Mouse (Mus musculus) hindbrain, embryonic 12.5 days (tissue): ENCODE measurements at regions not wholly inside any gene's neighbourhood (a gene's known extent, or its start where the extent isn't known, plus 50 kb on each side); places are given as distances from the start of the nearest gene placed in this dataset.

Source experiments
- ATAC-seq: fragments of 200-750 bp; cut with Nextera tagmentation; 2 replicates; pipeline ENCODE4 v1.8.0; 2017; ENCODE audit warnings: moderate TSS enrichment; ENCODE audit not compliant: low FRiP score
- H3K27ac ChIP-seq: fragments of 300-500 bp; sonication (generic); 2 replicates; pipeline ENCODE4 v1.5.1; 2016; ENCODE audit warnings: mild to moderate bottlenecking
- H3K27me3 ChIP-seq: fragments of 300-500 bp; sonication (generic); 2 replicates; pipeline ENCODE4 v1.6.1; 2016; ENCODE audit warnings: mild to moderate bottlenecking
- H3K36me3 ChIP-seq: fragments of 300-500 bp; sonication (generic); 2 replicates; pipeline ENCODE4 v1.6.1; 2016; ENCODE audit warnings: mild to moderate bottlenecking
- H3K4me1 ChIP-seq: fragments of 300-500 bp; sonication (generic); 2 replicates; pipeline ENCODE4 v1.6.1; 2016
- H3K4me2 ChIP-seq: fragments of 300-500 bp; sonication (generic); replicated peaks from 2 replicates; pipeline ENCODE4 v1.6.1; 2016; ENCODE audit warnings: mild to moderate bottlenecking
- H3K4me3 ChIP-seq: fragments of 300-500 bp; sonication (generic); 2 replicates; pipeline ENCODE4 v1.5.1; 2016; ENCODE audit warnings: mild to moderate bottlenecking
- H3K9ac ChIP-seq: fragments of 300-500 bp; sonication (generic); 2 replicates; pipeline ENCODE4 v1.6.1; 2016; ENCODE audit warnings: mild to moderate bottlenecking, moderate library complexity
- H3K9me3 ChIP-seq: fragments of 300-500 bp; sonication (generic); replicated peaks from 2 replicates; pipeline ENCODE4 v1.6.1; 2016; ENCODE audit warnings: mild to moderate bottlenecking
- WGBS: fragments of 180-500 bp; shearing (Covaris S2); methylation state at CpG from one replicate; pipeline ENCODE4 v1.1.7; 2016; 5-methylcytosine and 5-hydroxymethylcytosine counted together

DNA sequence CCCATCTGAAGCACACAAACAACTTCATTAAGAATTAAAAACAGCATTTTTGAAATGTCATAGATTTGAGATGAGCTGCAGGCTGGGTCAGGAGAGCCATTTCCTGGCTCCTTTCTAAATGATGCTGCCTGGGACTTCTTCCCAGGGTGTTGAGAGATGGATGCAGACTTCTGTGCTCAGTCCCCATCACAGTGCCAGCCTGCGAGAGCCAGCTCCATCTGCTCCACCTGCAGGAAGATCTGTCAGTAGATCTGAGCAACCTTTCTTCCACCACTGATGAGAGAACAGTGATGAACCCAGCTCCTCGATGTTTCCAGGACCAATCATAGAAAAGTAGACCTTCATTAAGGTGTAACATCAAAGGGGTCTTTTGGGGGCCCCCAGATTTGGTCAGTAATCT is 273.8 kb upstream of the Trpc7 start:
- H3K27ac ChIP-seq, result no peak overlapping the region
- H3K9me3 ChIP-seq, result no peaks in the 10 kb centered on the region
- no peak overlapping the region for H3K4me2 ChIP-seq
- no peaks in the 10 kb centered on the region for H3K36me3 ChIP-seq
- H3K4me3 ChIP-seq, result no peak overlapping the region
- H3K9ac ChIP-seq, result no peak overlapping the region
- H3K4me1 ChIP-seq, result no peaks in the 10 kb centered on the region
- 87% methylated on average over 2 of the region's 2 CpGs for WGBS
- H3K27me3 ChIP-seq, result no peaks in the 10 kb centered on the region
- no peak for ATAC-seq

DNA sequence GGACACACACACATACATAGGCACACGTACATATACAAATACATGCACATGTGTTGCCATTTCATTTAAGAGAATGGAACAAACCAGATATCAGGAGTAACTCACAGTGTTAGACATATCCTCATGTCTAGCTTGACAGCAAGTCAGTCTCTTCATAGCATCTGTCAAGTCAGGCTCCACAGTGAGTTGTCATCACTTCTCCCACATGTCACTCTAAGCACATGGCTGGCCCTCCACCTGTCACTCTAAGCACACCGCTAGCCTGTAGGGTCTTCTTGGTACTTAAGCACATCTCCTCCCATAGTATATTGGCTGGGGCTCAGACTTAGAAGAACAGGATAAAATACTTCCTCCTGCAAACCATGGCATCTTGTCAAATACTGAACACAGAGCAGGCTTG is 269.6 kb upstream of the Trpc7 start:
- H3K36me3 ChIP-seq, result no peaks in the 10 kb centered on the region
- H3K9me3 ChIP-seq, result no peaks in the 10 kb centered on the region
- H3K4me2 ChIP-seq, result no peak overlapping the region
- H3K27ac ChIP-seq, result no peak overlapping the region
- no peak overlapping the region for H3K9ac ChIP-seq
- H3K4me1 ChIP-seq, result no peaks in the 10 kb centered on the region
- no peak overlapping the region for H3K4me3 ChIP-seq
- 89% methylated on average over 2 of the region's 2 CpGs for WGBS
- ATAC-seq, result no peak
- no peaks in the 10 kb centered on the region for H3K27me3 ChIP-seq

DNA sequence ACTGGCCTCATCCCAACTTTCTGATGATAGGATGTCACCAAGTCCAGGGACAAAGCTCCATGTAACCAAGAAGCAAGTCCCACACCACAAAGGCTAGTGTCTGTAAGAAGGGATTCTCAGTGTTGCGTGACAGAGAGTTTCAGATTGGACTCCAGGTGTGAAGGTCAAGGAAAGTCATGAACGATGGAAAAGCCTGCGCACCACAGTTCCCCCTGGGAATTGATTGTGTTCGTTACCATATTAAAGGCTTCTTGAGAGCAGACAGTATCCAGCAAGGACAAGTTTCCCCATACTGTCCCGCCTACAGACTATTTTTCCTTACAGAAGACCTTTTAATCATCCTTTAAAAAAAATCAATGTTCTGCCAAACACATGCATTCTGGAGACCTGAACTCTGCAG is 257.0 kb upstream of the Trpc7 start:
- no peak overlapping the region for H3K4me3 ChIP-seq
- no peaks in the 10 kb centered on the region for H3K9me3 ChIP-seq
- no peak overlapping the region for H3K4me2 ChIP-seq
- no peaks in the 10 kb centered on the region for H3K27me3 ChIP-seq
- H3K9ac ChIP-seq, result no peak overlapping the region
- H3K4me1 ChIP-seq, result peaks cover 14% of the 10 kb centered on the region; the same call in 1 of the 2 replicates
- WGBS, result 60% methylated on average over 5 of the region's 5 CpGs
- no peaks in the 10 kb centered on the region for H3K36me3 ChIP-seq
- no peak for ATAC-seq
- no peak overlapping the region for H3K27ac ChIP-seq

- no peaks in the 10 kb centered on the region for H3K27me3 ChIP-seq
- H3K36me3 ChIP-seq, result no peaks in the 10 kb centered on the region
- H3K27ac ChIP-seq, result no peak overlapping the region
- ATAC-seq, result no peak
- H3K9me3 ChIP-seq, result no peaks in the 10 kb centered on the region
- H3K4me2 ChIP-seq, result no peak overlapping the region
- no peak overlapping the region for H3K9ac ChIP-seq
- 78% methylated on average over 2 of the region's 2 CpGs for WGBS
- peaks cover 13% of the 10 kb centered on the region for H3K4me1 ChIP-seq
- no peak overlapping the region for H3K4me3 ChIP-seq
Measured at GRCm38 (mm10) chr13:57147623-57148022, 251.8 kb upstream of the Trpc7 start.

- Histone ChIP-seq H3K27ac (no peak overlapping the region), H3K9ac (no peak overlapping the region), H3K9me3 (no peaks in the 10 kb centered on the region), H3K36me3 (no peaks in the 10 kb centered on the region), H3K27me3 (no peaks in the 10 kb centered on the region), H3K4me1 (peaks cover 13% of the 10 kb centered on the region), H3K4me2 (no peak overlapping the region), H3K4me3 (no peak overlapping the region)
- no peak for ATAC-seq
- 49% methylated on average over 4 of the region's 4 CpGs for WGBS
Measured at GRCm38 (mm10) chr13:57146708-57147107, 250.9 kb upstream of the Trpc7 start.

DNA sequence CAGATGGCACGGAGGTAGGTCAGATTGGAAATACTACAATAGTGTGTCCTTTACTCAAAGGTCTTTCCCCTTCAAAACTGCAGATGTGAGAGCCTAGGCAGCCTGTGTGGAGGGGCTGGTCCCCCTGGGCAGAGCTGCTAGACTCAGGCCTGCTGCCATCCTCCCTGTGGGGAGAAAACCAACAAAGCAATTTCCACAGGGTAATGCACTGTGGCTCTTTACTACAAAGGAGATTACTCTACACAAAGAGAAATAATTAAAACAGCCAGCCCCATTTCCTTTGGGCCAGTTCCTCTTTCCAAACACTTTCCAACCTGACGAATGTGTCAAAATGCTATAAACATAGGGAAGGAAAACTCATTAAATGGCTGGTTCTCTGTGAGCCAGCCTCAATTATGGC is 250.0 kb upstream of the Trpc7 start:
- Histone ChIP-seq H3K4me1 (peaks cover 13% of the 10 kb centered on the region), H3K9me3 (no peaks in the 10 kb centered on the region), H3K27ac (peak overlapping the region; percentile 7; the same call in 1 of the 2 replicates), H3K4me3 (no peak overlapping the region), H3K4me2 (no peak overlapping the region), H3K27me3 (no peaks in the 10 kb centered on the region), H3K36me3 (no peaks in the 10 kb centered on the region), H3K9ac (no peak overlapping the region)
- 42% methylated on average over 2 of the region's 2 CpGs for WGBS
- no peak for ATAC-seq

DNA sequence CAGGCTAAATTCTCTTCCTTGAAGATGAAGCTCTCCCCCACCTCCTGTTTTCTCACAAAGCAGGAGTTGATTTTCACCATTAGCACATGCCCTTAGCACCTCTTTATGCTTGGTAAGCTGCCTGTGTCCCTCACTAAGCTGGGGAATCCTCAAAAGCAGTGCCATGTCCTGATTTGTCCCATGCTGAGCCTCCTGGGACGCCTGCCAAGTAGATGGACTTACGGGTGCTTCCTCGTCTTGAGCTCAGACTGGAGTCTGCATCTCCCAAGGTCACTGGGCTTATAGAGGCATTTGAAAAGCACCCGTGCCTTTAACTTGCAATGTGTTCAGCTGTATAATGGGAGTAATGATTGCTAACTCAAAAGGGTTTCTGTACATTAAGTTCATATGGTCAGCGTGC is 247.1 kb upstream of the Trpc7 start:
- no peak overlapping the region for H3K9ac ChIP-seq
- no peak overlapping the region for H3K4me3 ChIP-seq
- WGBS, result 69% methylated on average over 5 of the region's 5 CpGs
- H3K27ac ChIP-seq, result no peak overlapping the region
- ATAC-seq, result no peak
- H3K36me3 ChIP-seq, result no peaks in the 10 kb centered on the region
- H3K4me2 ChIP-seq, result no peak overlapping the region
- H3K9me3 ChIP-seq, result no peaks in the 10 kb centered on the region
- H3K4me1 ChIP-seq, result peaks cover 17% of the 10 kb centered on the region
- no peaks in the 10 kb centered on the region for H3K27me3 ChIP-seq

DNA sequence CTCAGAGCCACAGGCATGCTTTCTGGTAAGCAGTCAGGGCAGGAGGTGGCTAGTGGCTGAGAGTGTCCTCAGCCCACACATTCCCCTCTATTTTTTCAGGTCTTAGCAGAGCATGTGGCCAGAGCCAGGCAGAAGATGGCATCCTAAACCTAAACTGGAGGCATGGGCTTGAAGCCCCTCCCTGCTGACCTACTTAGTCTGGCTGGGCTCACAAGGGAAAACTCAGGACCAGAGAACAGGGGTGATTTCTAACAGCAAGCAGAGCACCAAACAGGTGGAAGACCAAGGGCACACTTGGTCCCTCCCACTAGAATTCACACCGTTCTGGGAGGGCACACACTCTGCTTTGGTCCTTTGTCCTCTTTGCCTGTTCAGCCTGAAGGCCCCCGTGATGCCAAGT is 246.6 kb upstream of the Trpc7 start:
- no peak overlapping the region for H3K9ac ChIP-seq
- ATAC-seq, result no peak
- 28% methylated on average over 2 of the region's 2 CpGs for WGBS
- no peaks in the 10 kb centered on the region for H3K9me3 ChIP-seq
- H3K4me2 ChIP-seq, result no peak overlapping the region
- no peaks in the 10 kb centered on the region for H3K27me3 ChIP-seq
- peaks cover 17% of the 10 kb centered on the region for H3K4me1 ChIP-seq
- H3K4me3 ChIP-seq, result no peak overlapping the region
- no peaks in the 10 kb centered on the region for H3K36me3 ChIP-seq
- H3K27ac ChIP-seq, result no peak overlapping the region

DNA sequence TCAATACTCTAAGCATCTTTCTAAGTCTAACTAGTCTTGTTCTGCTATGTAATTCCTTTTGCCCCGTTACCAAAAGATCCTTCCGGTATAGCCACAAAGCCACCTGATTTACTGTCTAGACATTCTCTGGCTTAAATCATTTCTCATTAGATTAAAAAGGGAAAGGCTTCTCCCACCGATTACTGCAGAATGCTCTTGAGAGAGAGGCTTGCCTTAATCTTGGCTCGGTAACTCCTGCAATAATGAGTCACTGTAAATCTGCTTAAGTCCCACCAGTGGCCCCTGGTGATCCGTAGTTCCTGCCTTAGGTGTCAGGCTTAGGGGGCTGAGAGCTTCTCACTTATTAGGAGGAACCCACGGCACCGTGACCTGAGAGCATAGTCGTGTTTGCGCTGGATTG is 220.1 kb upstream of the Trpc7 start:
- Histone ChIP-seq H3K9me3 (no peaks in the 10 kb centered on the region), H3K4me1 (no peaks in the 10 kb centered on the region), H3K36me3 (no peaks in the 10 kb centered on the region), H3K9ac (no peak overlapping the region), H3K4me3 (no peak overlapping the region), H3K27me3 (no peaks in the 10 kb centered on the region), H3K27ac (no peak overlapping the region), H3K4me2 (no peak overlapping the region)
- WGBS, result 74% methylated on average over 9 of the region's 9 CpGs
- no peak for ATAC-seq

GRCm38 (mm10) chr13:57107956-57108355 is 212.2 kb upstream of the Trpc7 start:
- ATAC-seq, result no peak
- Histone ChIP-seq H3K4me3 (no peak overlapping the region), H3K36me3 (no peaks in the 10 kb centered on the region), H3K27ac (peak overlapping the region; percentile 17; the same call in 1 of the 2 replicates), H3K27me3 (no peaks in the 10 kb centered on the region), H3K4me1 (peaks cover 15% of the 10 kb centered on the region), H3K4me2 (peak overlapping the region; percentile 31), H3K9ac (peak overlapping the region; percentile 27; the same call in 1 of the 2 replicates), H3K9me3 (no peaks in the 10 kb centered on the region)
- WGBS, result 5% methylated on average over 12 of the region's 12 CpGs

DNA sequence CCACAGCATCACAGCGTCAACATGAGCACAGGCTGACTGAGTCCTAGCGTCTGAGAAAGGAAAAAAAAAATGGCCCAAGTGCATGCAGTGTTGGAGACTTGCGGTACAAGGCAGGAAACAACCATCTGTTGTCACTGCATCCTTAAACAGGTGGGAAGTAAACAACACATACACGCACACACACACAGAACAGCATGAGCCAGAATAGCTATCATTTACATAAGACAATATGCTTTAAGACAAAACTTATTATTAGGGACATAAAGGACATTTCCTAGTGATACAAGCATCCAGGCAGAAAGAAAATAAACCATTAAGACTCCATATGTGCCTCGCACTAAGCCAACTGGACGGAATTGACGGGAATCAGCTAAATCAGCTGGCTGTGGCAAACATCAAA is 203.8 kb upstream of the Trpc7 start:
- 87% methylated on average over 7 of the region's 7 CpGs for WGBS
- H3K36me3 ChIP-seq, result no peaks in the 10 kb centered on the region

GRCm38 (mm10) chr13:57091886-57092285 is 196.1 kb upstream of the Trpc7 start:
- ATAC-seq, result no peak
- 91% methylated on average over 8 of the region's 8 CpGs for WGBS
- H3K9me3 ChIP-seq, result no peaks in the 10 kb centered on the region
- no peaks in the 10 kb centered on the region for H3K27me3 ChIP-seq
- no peaks in the 10 kb centered on the region for H3K4me1 ChIP-seq
- no peak overlapping the region for H3K27ac ChIP-seq
- no peak overlapping the region for H3K4me3 ChIP-seq
- H3K36me3 ChIP-seq, result no peaks in the 10 kb centered on the region
- no peak overlapping the region for H3K9ac ChIP-seq
- no peak overlapping the region for H3K4me2 ChIP-seq

More for the DNA sequence above, 203.8 kb upstream of the Trpc7 start:
- ATAC-seq, result no peak
- Histone ChIP-seq H3K4me1 (no peaks in the 10 kb centered on the region), H3K27me3 (no peaks in the 10 kb centered on the region), H3K9me3 (no peaks in the 10 kb centered on the region), H3K9ac (no peak overlapping the region), H3K4me3 (no peak overlapping the region), H3K4me2 (no peak overlapping the region), H3K27ac (no peak overlapping the region)

GRCm38 (mm10) chr13:57089381-57090075 is 193.7 kb upstream of the Trpc7 start:
- 84% methylated on average over 13 of the region's 13 CpGs for WGBS
- Histone ChIP-seq H3K4me1 (no peaks in the 10 kb centered on the region), H3K27me3 (no peaks in the 10 kb centered on the region), H3K4me2 (no peak overlapping the region), H3K9me3 (no peaks in the 10 kb centered on the region), H3K27ac (no peak overlapping the region), H3K4me3 (no peak overlapping the region), H3K36me3 (no peaks in the 10 kb centered on the region), H3K9ac (no peak overlapping the region)
- ATAC-seq, result no peak
